Mouse (Mus musculus) T-cell, adult 66 days (primary cell): ENCODE measurements around the gene Fgf12. TPM values are rescaled to one million over a fixed set of nuclear protein-coding genes. Genes with fewer than 3 reads are reported as not detected.

Experiments
- total RNA-seq, 2 experiments: library from RNA; stranded (reverse); gene quantifications; 3 replicates in 1 of 2; 4 replicates in 1 of 2; pipeline ENCODE4 v1.2.4; 2023

Fgf12 gene
- not detected for total RNA-seq

GRCm38 (mm10) chr16:28752638-28753118 is at the start of gene Fgf12:
Gene Fgf12 (minus strand): TSS chr16:28753068.

Other genes starting within 250 kb of the Fgf12 start
- gene Mb21d2, start 176.6 kb upstream of the Fgf12 start, total RNA-seq = not detected